Mouse (Mus musculus) G1E (cell line): Measurements from ENCODE around the gene 3425401B19Rik.

Source experiments
- CTCF ChIP-seq: IDR thresholded peaks from 2 replicates; pipeline ENCODE4 v1.5.1; 2012; ENCODE audit warnings: low read depth, low read length, inconsistent platforms, mixed read lengths
- GATA1 ChIP-seq: IDR thresholded peaks from 2 replicates; pipeline ENCODE4 v1.6.1; 2012; ENCODE audit warnings: borderline replicate concordance, low read length, inconsistent platforms, mixed read lengths

GRCm38 (mm10) chr14:32634015-32634682, 50.9 kb downstream of the 3425401B19Rik start:
- no peak for TF ChIP-seq GATA1
- no peak for TF ChIP-seq CTCF
